Mouse (Mus musculus): Measurements from ENCODE around the gene Arpp19. TPM values are rescaled to one million over a fixed set of nuclear protein-coding genes. Genes with fewer than 3 reads are reported as not detected.

The Arpp19 gene
- polyA plus RNA-seq, 1 experiment from 2014 or later, result 302 TPM

DNA sequence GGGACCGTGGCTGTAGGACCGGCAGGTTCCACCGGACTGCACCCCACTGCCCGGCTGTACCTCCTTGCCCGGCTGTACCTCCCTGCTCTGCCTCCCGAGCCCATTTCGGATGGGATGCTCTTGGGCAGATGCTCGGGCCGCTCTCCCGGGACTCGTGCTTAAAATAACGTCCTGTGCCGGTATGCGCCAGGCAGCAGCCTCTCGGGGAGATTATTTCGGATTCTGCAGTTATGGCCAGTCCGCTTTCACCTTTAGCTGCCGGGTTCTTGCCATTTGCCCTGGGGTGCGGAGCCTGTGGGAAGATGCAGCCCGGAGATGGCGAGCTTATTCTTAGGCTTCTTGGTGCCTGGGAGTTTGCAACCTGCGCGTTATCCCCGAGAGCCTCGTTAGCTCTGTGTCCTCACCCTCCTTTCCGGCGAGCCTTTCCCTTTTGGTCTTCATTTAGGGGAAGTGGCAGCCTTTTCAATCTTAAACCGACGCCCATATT is 34.3 kb downstream of the Arpp19 start:
- Histone ChIP-seq H3K9ac (ENCODE audit: low read length) (peak overlapping the region; percentile 96), H3K4me3 (ENCODE audit: low read depth, low read length) (peak overlapping the region; percentile 86), H3K4me2 (ENCODE audit: low read depth) (peak overlapping the region; percentile 74), H3K36me3 (ENCODE audit: control insufficient read depth, insufficient read depth, low read length) (no peaks in the 10 kb centered on the region), H3K4me1 (ENCODE audit: control insufficient read depth, insufficient read depth, low read length) (no peaks in the 10 kb centered on the region), H3K27me3 (ENCODE audit: control insufficient read depth, insufficient read depth, low read length) (no peaks in the 10 kb centered on the region), H3K27ac (ENCODE audit: low read depth, low read length) (peak overlapping the region; percentile 96), H3K9me3 (ENCODE audit: control insufficient read depth, low read length) (no peaks in the 10 kb centered on the region)
- WGBS, result 1% methylated on average over 28 of the region's 29 CpGs
- DNase-seq (ENCODE audit: low spot score), result peak; percentile 70
- ATAC-seq (ENCODE audit: insufficient read depth, low FRiP score, low TSS enrichment), result peak; percentile 38; the same call in 1 of the 2 replicates

DNA sequence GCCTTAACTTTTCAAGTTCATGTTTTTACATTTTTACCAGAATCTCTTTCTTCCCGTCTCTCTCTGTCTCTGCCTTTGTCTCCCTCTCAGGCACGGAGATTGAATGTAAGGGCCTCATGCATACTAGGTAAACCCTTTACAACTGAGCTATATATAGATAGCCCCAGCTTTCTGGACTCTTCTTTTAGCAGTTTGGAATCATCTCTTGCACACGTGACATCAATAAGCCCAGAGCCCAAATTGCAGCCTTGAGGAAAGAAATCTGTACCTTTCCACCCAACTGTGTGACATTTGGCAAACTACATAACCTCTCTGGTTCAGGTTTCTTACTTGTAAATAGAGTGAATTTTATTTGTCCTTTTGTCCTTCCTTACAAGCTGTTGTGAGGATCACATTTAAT is 34.9 kb downstream of the Arpp19 start:
- Histone ChIP-seq H3K9me3 (ENCODE audit: control insufficient read depth, low read length) (no peaks in the 10 kb centered on the region), H3K36me3 (ENCODE audit: control insufficient read depth, insufficient read depth, low read length) (no peaks in the 10 kb centered on the region), H3K9ac (ENCODE audit: low read length) (no peak overlapping the region), H3K27ac (ENCODE audit: low read depth, low read length) (no peak overlapping the region), H3K27me3 (ENCODE audit: control insufficient read depth, insufficient read depth, low read length) (no peaks in the 10 kb centered on the region), H3K4me2 (ENCODE audit: low read depth) (peak overlapping the region; percentile 74), H3K4me3 (ENCODE audit: low read depth, low read length) (peak overlapping the region; percentile 86), H3K4me1 (ENCODE audit: control insufficient read depth, insufficient read depth, low read length) (no peaks in the 10 kb centered on the region)
- WGBS, result 22% methylated on average over 3 of the region's 3 CpGs
- ATAC-seq (ENCODE audit: insufficient read depth, low FRiP score, low TSS enrichment), result no peak
- no peak for DNase-seq (ENCODE audit: low spot score)

- Histone ChIP-seq H3K9ac (ENCODE audit: low read length) (no peak overlapping the region), H3K27me3 (ENCODE audit: control insufficient read depth, insufficient read depth, low read length) (no peaks in the 10 kb centered on the region), H3K4me2 (ENCODE audit: low read depth) (no peak overlapping the region), H3K4me1 (ENCODE audit: control insufficient read depth, insufficient read depth, low read length) (no peaks in the 10 kb centered on the region), H3K4me3 (ENCODE audit: low read depth, low read length) (no peak overlapping the region), H3K27ac (ENCODE audit: low read depth, low read length) (no peak overlapping the region), H3K36me3 (ENCODE audit: control insufficient read depth, insufficient read depth, low read length) (no peaks in the 10 kb centered on the region), H3K9me3 (ENCODE audit: control insufficient read depth, low read length) (no peaks in the 10 kb centered on the region)
- ATAC-seq (ENCODE audit: insufficient read depth, low FRiP score, low TSS enrichment) (no peak), DNase-seq (ENCODE audit: low spot score) (no peak)
These were observed 39.8 kb downstream of the Arpp19 start for GRCm38 (mm10) chr9:75077191-75077590.

GRCm38 (mm10) chr9:75085242-75085824 is 47.9 kb downstream of the Arpp19 start:
- no peak overlapping the region for H3K4me2 ChIP-seq (ENCODE audit: low read depth)
- peak; percentile 33 for DNase-seq (ENCODE audit: low spot score)
- WGBS, result 71% methylated on average over 5 of the region's 5 CpGs
- no peak overlapping the region for H3K4me3 ChIP-seq (ENCODE audit: low read depth, low read length)
- no peak overlapping the region for H3K9ac ChIP-seq (ENCODE audit: low read length)
- no peaks in the 10 kb centered on the region for H3K27me3 ChIP-seq (ENCODE audit: control insufficient read depth, insufficient read depth, low read length)
- ATAC-seq (ENCODE audit: insufficient read depth, low FRiP score, low TSS enrichment), result peak; percentile 63; the same call in 1 of the 2 replicates
- H3K4me1 ChIP-seq (ENCODE audit: control insufficient read depth, insufficient read depth, low read length), result no peaks in the 10 kb centered on the region
- no peaks in the 10 kb centered on the region for H3K36me3 ChIP-seq (ENCODE audit: control insufficient read depth, insufficient read depth, low read length)
- H3K9me3 ChIP-seq (ENCODE audit: control insufficient read depth, low read length), result no peaks in the 10 kb centered on the region
- H3K27ac ChIP-seq (ENCODE audit: low read depth, low read length), result no peak overlapping the region

- no peak for ATAC-seq (ENCODE audit: insufficient read depth, low FRiP score, low TSS enrichment)
- 72% methylated on average over 2 of the region's 2 CpGs for WGBS
- Histone ChIP-seq H3K36me3 (ENCODE audit: control insufficient read depth, insufficient read depth, low read length) (no peaks in the 10 kb centered on the region), H3K9ac (ENCODE audit: low read length) (no peak overlapping the region), H3K27me3 (ENCODE audit: control insufficient read depth, insufficient read depth, low read length) (no peaks in the 10 kb centered on the region), H3K27ac (ENCODE audit: low read depth, low read length) (no peak overlapping the region), H3K9me3 (ENCODE audit: control insufficient read depth, low read length) (no peaks in the 10 kb centered on the region), H3K4me1 (ENCODE audit: control insufficient read depth, insufficient read depth, low read length) (no peaks in the 10 kb centered on the region), H3K4me3 (ENCODE audit: low read depth, low read length) (no peak overlapping the region), H3K4me2 (ENCODE audit: low read depth) (no peak overlapping the region)
- DNase-seq (ENCODE audit: low spot score), result no peak
These were observed 50.4 kb downstream of the Arpp19 start for GRCm38 (mm10) chr9:75087823-75088222.

DNA sequence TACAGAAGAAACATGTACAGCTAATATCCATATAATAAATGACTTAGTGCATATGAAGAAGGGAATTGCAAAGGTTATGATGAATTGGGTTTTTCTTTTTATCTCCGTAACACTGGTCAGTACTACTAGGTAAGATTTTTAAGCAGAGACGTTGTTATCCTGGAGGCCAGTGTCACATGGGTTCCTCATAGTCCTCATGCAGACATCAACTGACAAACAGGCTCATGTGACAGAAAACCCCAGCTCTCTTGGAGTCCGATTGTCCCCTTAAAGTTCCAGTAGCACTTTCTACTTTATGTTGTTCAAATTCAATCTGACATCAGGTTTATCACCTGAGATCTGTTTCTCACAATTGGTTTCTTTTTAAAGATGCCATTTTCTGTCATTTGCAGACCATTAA is 51.9 kb downstream of the Arpp19 start:
- DNase-seq (ENCODE audit: low spot score) (no peak), ATAC-seq (ENCODE audit: insufficient read depth, low FRiP score, low TSS enrichment) (no peak)
- 81% methylated on average over 3 of the region's 3 CpGs for WGBS
- H3K27me3 ChIP-seq (ENCODE audit: control insufficient read depth, insufficient read depth, low read length), result no peaks in the 10 kb centered on the region
- H3K27ac ChIP-seq (ENCODE audit: low read depth, low read length), result no peak overlapping the region
- H3K4me3 ChIP-seq (ENCODE audit: low read depth, low read length), result no peak overlapping the region
- H3K36me3 ChIP-seq (ENCODE audit: control insufficient read depth, insufficient read depth, low read length), result no peaks in the 10 kb centered on the region
- no peak overlapping the region for H3K9ac ChIP-seq (ENCODE audit: low read length)
- H3K9me3 ChIP-seq (ENCODE audit: control insufficient read depth, low read length), result no peaks in the 10 kb centered on the region
- H3K4me1 ChIP-seq (ENCODE audit: control insufficient read depth, insufficient read depth, low read length), result no peaks in the 10 kb centered on the region
- H3K4me2 ChIP-seq (ENCODE audit: low read depth), result no peak overlapping the region

GRCm38 (mm10) chr9:75092134-75092533 is 54.7 kb downstream of the Arpp19 start:
- no peak overlapping the region for H3K27ac ChIP-seq (ENCODE audit: low read depth, low read length)
- ATAC-seq (ENCODE audit: insufficient read depth, low FRiP score, low TSS enrichment) (no peak), DNase-seq (ENCODE audit: low spot score) (no peak)
- no peaks in the 10 kb centered on the region for H3K27me3 ChIP-seq (ENCODE audit: control insufficient read depth, insufficient read depth, low read length)
- 86% methylated on average over 1 of the region's 1 CpGs for WGBS
- no peaks in the 10 kb centered on the region for H3K4me1 ChIP-seq (ENCODE audit: control insufficient read depth, insufficient read depth, low read length)
- H3K9ac ChIP-seq (ENCODE audit: low read length), result no peak overlapping the region
- no peaks in the 10 kb centered on the region for H3K36me3 ChIP-seq (ENCODE audit: control insufficient read depth, insufficient read depth, low read length)
- H3K4me3 ChIP-seq (ENCODE audit: low read depth, low read length), result no peak overlapping the region
- H3K4me2 ChIP-seq (ENCODE audit: low read depth), result no peak overlapping the region
- H3K9me3 ChIP-seq (ENCODE audit: control insufficient read depth, low read length), result no peaks in the 10 kb centered on the region

DNA sequence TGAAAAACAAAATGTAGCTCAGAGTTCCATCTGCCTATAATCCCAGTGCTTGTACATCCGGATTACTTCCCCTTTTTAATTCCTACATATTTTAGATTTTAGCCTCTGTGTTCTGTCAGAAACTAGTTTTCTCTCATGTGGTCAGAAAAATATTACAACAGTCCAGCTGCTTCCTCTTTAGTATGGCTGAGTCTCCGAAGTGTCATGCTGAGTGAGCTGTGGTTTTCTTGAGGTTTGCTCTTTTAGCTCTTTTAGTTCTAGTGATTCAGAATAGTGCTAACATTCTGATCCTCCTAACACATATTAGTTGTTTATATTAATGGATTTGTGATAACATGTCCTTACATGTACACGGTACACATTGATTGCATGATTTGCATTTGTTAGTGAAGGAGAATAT is 57.3 kb downstream of the Arpp19 start:
- H3K4me2 ChIP-seq (ENCODE audit: low read depth), result no peak overlapping the region
- H3K4me1 ChIP-seq (ENCODE audit: control insufficient read depth, insufficient read depth, low read length), result no peaks in the 10 kb centered on the region
- ATAC-seq (ENCODE audit: insufficient read depth, low FRiP score, low TSS enrichment) (no peak), DNase-seq (ENCODE audit: low spot score) (no peak)
- 88% methylated on average over 3 of the region's 3 CpGs for WGBS
- H3K9me3 ChIP-seq (ENCODE audit: control insufficient read depth, low read length), result no peaks in the 10 kb centered on the region
- H3K4me3 ChIP-seq (ENCODE audit: low read depth, low read length), result no peak overlapping the region
- H3K27ac ChIP-seq (ENCODE audit: low read depth, low read length), result no peak overlapping the region
- H3K27me3 ChIP-seq (ENCODE audit: control insufficient read depth, insufficient read depth, low read length), result no peaks in the 10 kb centered on the region
- no peaks in the 10 kb centered on the region for H3K36me3 ChIP-seq (ENCODE audit: control insufficient read depth, insufficient read depth, low read length)
- H3K9ac ChIP-seq (ENCODE audit: low read length), result no peak overlapping the region

GRCm38 (mm10) chr9:75098937-75099336 is 61.5 kb downstream of the Arpp19 start:
- Histone ChIP-seq H3K36me3 (ENCODE audit: control insufficient read depth, insufficient read depth, low read length) (no peaks in the 10 kb centered on the region), H3K27me3 (ENCODE audit: control insufficient read depth, insufficient read depth, low read length) (no peaks in the 10 kb centered on the region), H3K27ac (ENCODE audit: low read depth, low read length) (no peak overlapping the region), H3K9me3 (ENCODE audit: control insufficient read depth, low read length) (no peaks in the 10 kb centered on the region), H3K4me3 (ENCODE audit: low read depth, low read length) (no peak overlapping the region), H3K4me2 (ENCODE audit: low read depth) (no peak overlapping the region), H3K9ac (ENCODE audit: low read length) (no peak overlapping the region), H3K4me1 (ENCODE audit: control insufficient read depth, insufficient read depth, low read length) (no peaks in the 10 kb centered on the region)
- ATAC-seq (ENCODE audit: insufficient read depth, low FRiP score, low TSS enrichment) (no peak), DNase-seq (ENCODE audit: low spot score) (no peak)
- 95% methylated on average over 9 of the region's 9 CpGs for WGBS
